Mouse (Mus musculus): ENCODE measurements around the gene Cyp27b1. TPM values are rescaled to one million over a fixed set of nuclear protein-coding genes. Genes with fewer than 3 reads are reported as not detected.

Gene Cyp27b1
- total and polyA plus RNA-seq, 3 experiments, result 0.17 to 2.1 (median 0.33) TPM

- ATAC-seq (ENCODE audit: extremely low read depth, insufficient number of reproducible peaks, low FRiP score, poor library complexity, severe bottlenecking) (no peak), DNase-seq (ENCODE audit: low spot score) (no peak)
- Histone ChIP-seq H3K9me3 (replicated peaks) (peaks cover 7% of the 10 kb centered on the region), H3K36me3 (replicated peaks) (no peaks in the 10 kb centered on the region), H3K4me1 (ENCODE audit: insufficient read depth, low read depth, low read length) (peaks cover 7% of the 10 kb centered on the region; the same call in 1 of the 2 replicates), H3K27me3 (ENCODE audit: insufficient read depth, low read length) (peaks cover 87% of the 10 kb centered on the region), H3K4me3 (ENCODE audit: low read depth, low read length) (no peak overlapping the region)
- TF ChIP-seq POLR2AphosphoS5 (IDR thresholded peaks at IDR 0.05; ENCODE audit: insufficient replicate concordance, low read depth, low read length) (no peak), CTCF (IDR thresholded peaks at IDR 0.05; ENCODE audit: low read depth, low read length) (no peak), GATA2 (IDR thresholded peaks at IDR 0.05; ENCODE audit: borderline replicate concordance, low read depth, low read length) (no peak), TAL1 (conservative IDR thresholded peaks at IDR 0.05; ENCODE audit: low read depth, low read length) (no peak), GATA1 (IDR thresholded peaks at IDR 0.05; ENCODE audit: borderline replicate concordance, low read length) (no peak)
Observed at GRCm38 (mm10) chr10:127078677-127079575, 30.9 kb downstream of the Cyp27b1 start.

- Histone ChIP-seq H3K4me3 (ENCODE audit: low read depth, low read length) (no peak overlapping the region), H3K36me3 (replicated peaks) (no peaks in the 10 kb centered on the region), H3K4me1 (ENCODE audit: insufficient read depth, low read depth, low read length) (peaks cover 7% of the 10 kb centered on the region; the same call in 1 of the 2 replicates), H3K27me3 (ENCODE audit: insufficient read depth, low read length) (peaks cover 89% of the 10 kb centered on the region), H3K9me3 (replicated peaks) (peaks cover 7% of the 10 kb centered on the region)
- TF ChIP-seq GATA1 (IDR thresholded peaks at IDR 0.05; ENCODE audit: borderline replicate concordance, low read length), result no peak
- no peak for TF ChIP-seq TAL1 (conservative IDR thresholded peaks at IDR 0.05; ENCODE audit: low read depth, low read length)
- TF ChIP-seq POLR2AphosphoS5 (IDR thresholded peaks at IDR 0.05; ENCODE audit: insufficient replicate concordance, low read depth, low read length), result no peak
- no peak for TF ChIP-seq GATA2 (IDR thresholded peaks at IDR 0.05; ENCODE audit: borderline replicate concordance, low read depth, low read length)
- no peak for TF ChIP-seq CTCF (IDR thresholded peaks at IDR 0.05; ENCODE audit: low read depth, low read length)
- ATAC-seq (ENCODE audit: extremely low read depth, insufficient number of reproducible peaks, low FRiP score, poor library complexity, severe bottlenecking) (no peak), DNase-seq (ENCODE audit: low spot score) (no peak)
Observed at GRCm38 (mm10) chr10:127079665-127080391, 31.8 kb downstream of the Cyp27b1 start.

- no peak for TF ChIP-seq GATA2 (IDR thresholded peaks at IDR 0.05; ENCODE audit: borderline replicate concordance, low read depth, low read length)
- no peak for TF ChIP-seq GATA1 (IDR thresholded peaks at IDR 0.05; ENCODE audit: borderline replicate concordance, low read length)
- TF ChIP-seq POLR2AphosphoS5 (IDR thresholded peaks at IDR 0.05; ENCODE audit: insufficient replicate concordance, low read depth, low read length), result no peak
- no peak for TF ChIP-seq TAL1 (conservative IDR thresholded peaks at IDR 0.05; ENCODE audit: low read depth, low read length)
- no peak for TF ChIP-seq CTCF (IDR thresholded peaks at IDR 0.05; ENCODE audit: low read depth, low read length)
- no peak for DNase-seq (ENCODE audit: low spot score)
- peaks cover 7% of the 10 kb centered on the region for H3K9me3 ChIP-seq (replicated peaks)
- no peaks in the 10 kb centered on the region for H3K36me3 ChIP-seq (replicated peaks)
- H3K4me1 ChIP-seq (ENCODE audit: insufficient read depth, low read depth, low read length), result no peaks in the 10 kb centered on the region; the same call in 1 of the 2 replicates
- ATAC-seq (ENCODE audit: extremely low read depth, insufficient number of reproducible peaks, low FRiP score, poor library complexity, severe bottlenecking), result no peak
- peaks cover 86% of the 10 kb centered on the region for H3K27me3 ChIP-seq (ENCODE audit: insufficient read depth, low read length)
- H3K4me3 ChIP-seq (ENCODE audit: low read depth, low read length), result no peak overlapping the region
Observed at GRCm38 (mm10) chr10:127080901-127081780, 33.1 kb downstream of the Cyp27b1 start.

- H3K9me3 ChIP-seq (replicated peaks), result peaks cover 9% of the 10 kb centered on the region
- H3K4me1 ChIP-seq (ENCODE audit: insufficient read depth, low read depth, low read length), result no peaks in the 10 kb centered on the region; the same call in 1 of the 2 replicates
- TF ChIP-seq TAL1 (conservative IDR thresholded peaks at IDR 0.05; ENCODE audit: low read depth, low read length), result no peak
- TF ChIP-seq POLR2AphosphoS5 (IDR thresholded peaks at IDR 0.05; ENCODE audit: insufficient replicate concordance, low read depth, low read length), result no peak
- no peak for TF ChIP-seq GATA1 (IDR thresholded peaks at IDR 0.05; ENCODE audit: borderline replicate concordance, low read length)
- no peak for TF ChIP-seq CTCF (IDR thresholded peaks at IDR 0.05; ENCODE audit: low read depth, low read length)
- no peak for TF ChIP-seq GATA2 (IDR thresholded peaks at IDR 0.05; ENCODE audit: borderline replicate concordance, low read depth, low read length)
- H3K36me3 ChIP-seq (replicated peaks), result no peaks in the 10 kb centered on the region
- H3K27me3 ChIP-seq (ENCODE audit: insufficient read depth, low read length), result peaks cover 83% of the 10 kb centered on the region
- no peak overlapping the region for H3K4me3 ChIP-seq (ENCODE audit: low read depth, low read length)
- no peak for ATAC-seq (ENCODE audit: extremely low read depth, insufficient number of reproducible peaks, low FRiP score, poor library complexity, severe bottlenecking)
- DNase-seq (ENCODE audit: low spot score), result no peak
Observed at GRCm38 (mm10) chr10:127081996-127082620, 34.1 kb downstream of the Cyp27b1 start.

- Histone ChIP-seq H3K9me3 (replicated peaks) (peaks cover 9% of the 10 kb centered on the region), H3K36me3 (replicated peaks) (no peaks in the 10 kb centered on the region), H3K4me1 (ENCODE audit: insufficient read depth, low read depth, low read length) (no peaks in the 10 kb centered on the region; the same call in 1 of the 2 replicates), H3K4me3 (ENCODE audit: low read depth, low read length) (no peak overlapping the region), H3K27me3 (ENCODE audit: insufficient read depth, low read length) (peaks cover 82% of the 10 kb centered on the region)
- DNase-seq (ENCODE audit: low spot score) (no peak), ATAC-seq (ENCODE audit: extremely low read depth, insufficient number of reproducible peaks, low FRiP score, poor library complexity, severe bottlenecking) (no peak)
- TF ChIP-seq GATA1 (IDR thresholded peaks at IDR 0.05; ENCODE audit: borderline replicate concordance, low read length) (no peak), GATA2 (IDR thresholded peaks at IDR 0.05; ENCODE audit: borderline replicate concordance, low read depth, low read length) (no peak), TAL1 (conservative IDR thresholded peaks at IDR 0.05; ENCODE audit: low read depth, low read length) (no peak), CTCF (IDR thresholded peaks at IDR 0.05; ENCODE audit: low read depth, low read length) (no peak), POLR2AphosphoS5 (IDR thresholded peaks at IDR 0.05; ENCODE audit: insufficient replicate concordance, low read depth, low read length) (no peak)
Observed at GRCm38 (mm10) chr10:127083292-127083914, 35.4 kb downstream of the Cyp27b1 start.

All from G1E (cell line).